Comparison of ENCODE assay signal across 8 mouse cellular contexts in the genomic region with DNA sequence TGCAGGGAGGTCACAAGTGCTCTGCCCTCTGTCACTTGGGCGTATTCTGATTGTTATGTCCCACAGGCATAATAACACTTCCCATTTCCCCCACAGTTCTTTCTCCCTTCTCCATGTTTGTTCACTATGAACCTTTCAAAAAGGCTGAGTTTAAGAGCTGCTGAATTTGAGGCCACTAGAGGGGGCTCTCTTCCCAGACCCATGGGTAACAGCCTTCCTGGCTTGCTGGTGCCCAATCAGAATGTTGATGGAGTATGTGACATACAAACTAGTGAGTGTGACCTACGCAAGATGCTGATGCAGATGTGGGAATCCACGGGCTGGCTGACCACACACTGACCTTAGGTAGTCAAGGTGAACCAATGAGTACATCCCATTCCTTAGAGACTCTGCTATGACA. TPM values are rescaled to one million over a fixed set of nuclear protein-coding genes. Genes with fewer than 3 reads are reported as not detected.
DNase-seq lines count a peak whose midpoint lies in the region; ATAC-seq and TF ChIP-seq lines count a peak whose summit lies in the region.

No protein-coding gene starts in this region.

- peak; percentile 37 for DNase-seq in heart, postnatal 0 days (ENCODE audit: low spot score)
- no peak for DNase-seq in heart, postnatal 25 days (ENCODE audit: low spot score)
- DNase-seq in urinary bladder, postnatal 36 days (ENCODE audit: low spot score in 2 of 2), result peak; percentile 13
- no peak for DNase-seq in urinary bladder, postnatal 4 days (ENCODE audit: low spot score in 2 of 2)
- peak; percentile 50 to 67 for DNase-seq in kidney, postnatal 36 days
- DNase-seq in embryo, embryonic 10 days (ENCODE audit: low spot score), result no peak
- DNase-seq in spleen, adult 12 weeks (ENCODE audit: low spot score), result no peak

- intact Hi-C loops in heart, postnatal 25 days (cut with DNase I), result loop anchor here (5.0 kb wide), 1 partner anchor 104 kb away; no protein-coding TSS in a partner anchor

- TF ChIP-seq EP300 in heart, postnatal 0 days (IDR thresholded peaks at IDR 0.05; ENCODE audit: low read depth), result no peak

- no peaks in the 10 kb centered on the region for H3K27me3 ChIP-seq in heart, postnatal 0 days (ENCODE audit: control insufficient read depth, insufficient read depth, low read length)
- no peaks in the 10 kb centered on the region for H3K27me3 ChIP-seq in intestine, embryonic 15.5 days (replicated peaks)

- no peak overlapping the region for H3K4me3 ChIP-seq in heart, postnatal 0 days (ENCODE audit: low read depth, low read length)
- no peak overlapping the region for H3K4me3 ChIP-seq in intestine, embryonic 15.5 days (replicated peaks)

- no peak overlapping the region for H3K27ac ChIP-seq in heart, postnatal 0 days (ENCODE audit: low read depth)
- H3K27ac ChIP-seq in intestine, embryonic 15.5 days, result no peak overlapping the region

- H3K4me2 ChIP-seq in heart, postnatal 0 days (ENCODE audit: low read depth, low read length), result no peak overlapping the region
- H3K4me2 ChIP-seq in intestine, embryonic 15.5 days (replicated peaks), result no peak overlapping the region

- H3K9me3 ChIP-seq in heart, postnatal 0 days (replicated peaks; ENCODE audit: control insufficient read depth, low read length), result no peaks in the 10 kb centered on the region
- H3K9me3 ChIP-seq in intestine, embryonic 15.5 days, result no peaks in the 10 kb centered on the region

- peaks cover 73% of the 10 kb centered on the region for H3K36me3 ChIP-seq in heart, postnatal 0 days (replicated peaks; ENCODE audit: control insufficient read depth, insufficient read depth, low read length)
- H3K36me3 ChIP-seq in intestine, embryonic 15.5 days, result peaks cover 46% of the 10 kb centered on the region

- ATAC-seq in heart, postnatal 0 days (ENCODE audit: insufficient read depth, low read depth), result no peak
- no peak for ATAC-seq in intestine, embryonic 15.5 days

- 83% methylated on average over 3 of the region's 3 CpGs for WGBS in heart, postnatal 0 days
- WGBS in intestine, embryonic 15.5 days, result 87% methylated on average over 3 of the region's 3 CpGs

- no peak overlapping the region for H3K9ac ChIP-seq in heart, postnatal 0 days (replicated peaks; ENCODE audit: low read depth, low read length)
- no peak overlapping the region for H3K9ac ChIP-seq in intestine, embryonic 15.5 days

- no peaks in the 10 kb centered on the region for H3K4me1 ChIP-seq in heart, postnatal 0 days (ENCODE audit: control insufficient read depth, insufficient read depth)
- no peaks in the 10 kb centered on the region for H3K4me1 ChIP-seq in intestine, embryonic 15.5 days (replicated peaks)

- peak; percentile 69 for TF ChIP-seq CTCF in heart, postnatal 0 days (IDR thresholded peaks at IDR 0.05; ENCODE audit: low read depth)

RNA-seq across cellular contexts. Expression of a gene that starts 12.6 kb away (rescaled TPM):
- 64.8 and 128 TPM in 2 replicates for total RNA-seq in heart, postnatal 0 days (2014; rRNA removed; ENCODE audit: low replicate concordance)
- 61.5 and 68.1 TPM in 2 replicates for polyA plus RNA-seq in heart, postnatal 0 days (2015; fragmentation: Nextera tagmentation; extraction: Ambion mirVana)
- 1 to 10 TPM; 1.3 to 1.4 TPM for total RNA-seq in heart, postnatal 25 days (2021)
- polyA plus RNA-seq in intestine, embryonic 15.5 days (2015; fragmentation: Nextera tagmentation; extraction: Ambion mirVana), result 158 and 171 TPM in 2 replicates

Comparison
In these comparisons a context has a peak if more than half of its experiments do, and no peak if none do; other contexts are left out.
1. DNase-seq: peak in heart, postnatal 0 days (single experiment), urinary bladder, postnatal 36 days (2 of 2) and kidney, postnatal 36 days (2 of 2); none in heart, postnatal 25 days (single experiment), urinary bladder, postnatal 4 days (0 of 2), embryo, embryonic 10 days (single experiment) and spleen, adult 12 weeks (single experiment).
2. RNA of a gene that starts 12.6 kb away (total RNA-seq): 64.8 to 128 TPM in heart, postnatal 0 days; 1.3 to 1.4 TPM in heart, postnatal 25 days; every median in the first group is over 10 times any median in the second.